Mouse (Mus musculus) retina, embryonic 14.5 days (tissue): ENCODE data around the gene Olfr596.
"Not testable (repeated sequence)": the region's sequence is repeated elsewhere in the genome, so short reads cannot be mapped to it uniquely, and the experiment has no call there.

Experiments used
- DNase-seq: peaks from one replicate; pipeline ENCODE4 v3.0.0-alpha.2; 2015; ENCODE audit warnings: low spot score

Olfr596 gene

GRCm38 (mm10) chr7:103305348-103305747 is at the start of gene Olfr596:
TSS of gene Olfr596 (plus strand) at chr7:103305648.
- DNase-seq, result not testable (repeated sequence)

GRCm38 (mm10) chr7:103316015-103316414 is 10.6 kb downstream of the Olfr596 start, which contains the start of gene Olfr597:
TSS of gene Olfr597 (plus strand) at chr7:103316315.
- DNase-seq, result not testable (repeated sequence)

- DNase-seq, result no peak
Measured at GRCm38 (mm10) chr7:103323268-103323667, 17.8 kb downstream of the Olfr596 start, which contains the start of gene Olfr598. TSS of gene Olfr598 (plus strand) at chr7:103323568.

GRCm38 (mm10) chr7:103335617-103336016 is 30.2 kb downstream of the Olfr596 start, which contains the start of gene Olfr599:
TSS of gene Olfr599 (plus strand) at chr7:103335917.
- DNase-seq, result no peak

GRCm38 (mm10) chr7:103349569-103349968 is 44.1 kb downstream of the Olfr596 start, which contains the start of gene Olfr600:
TSS of gene Olfr600 (minus strand) at chr7:103349669.
- no peak for DNase-seq
